Mouse (Mus musculus) mouse trophoblast stem cell (cell line): Measurements from ENCODE around the gene Nol4l.
"Not testable (repeated sequence)": the region's sequence is repeated elsewhere in the genome, so short reads cannot be mapped to it uniquely, and the experiment has no call there.

Experiments used
- in situ Hi-C, 2 experiments: fragments of 300-500 bp; cut with MseI, MboI; formaldehyde crosslinking; loops; 2 replicates in 1 of 2; 3 replicates in 1 of 2; pipeline ENCODE4 v1.15.1; 2025

Gene Nol4l

DNA sequence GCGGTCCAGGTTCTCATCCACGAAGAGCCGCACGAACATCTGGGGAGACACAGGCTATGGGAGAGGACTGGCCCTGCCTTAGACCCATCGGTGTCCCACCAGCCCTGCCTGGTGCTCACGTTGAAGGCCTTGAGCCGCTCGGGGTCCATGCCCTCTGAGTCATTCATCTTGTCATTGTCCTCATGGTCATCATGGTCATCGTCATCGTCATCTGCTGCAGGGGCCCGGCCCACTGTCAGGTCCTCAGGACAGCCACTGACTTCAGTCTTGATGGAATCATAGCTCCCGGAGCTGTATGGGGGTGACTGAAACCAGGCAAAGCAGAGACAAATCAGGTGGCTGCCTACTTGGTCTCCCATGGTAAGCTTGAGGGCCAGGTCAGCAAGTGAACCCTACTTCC lies 111.9 kb downstream of the Nol4l start:
- in situ Hi-C loops, result no loop called here

DNA sequence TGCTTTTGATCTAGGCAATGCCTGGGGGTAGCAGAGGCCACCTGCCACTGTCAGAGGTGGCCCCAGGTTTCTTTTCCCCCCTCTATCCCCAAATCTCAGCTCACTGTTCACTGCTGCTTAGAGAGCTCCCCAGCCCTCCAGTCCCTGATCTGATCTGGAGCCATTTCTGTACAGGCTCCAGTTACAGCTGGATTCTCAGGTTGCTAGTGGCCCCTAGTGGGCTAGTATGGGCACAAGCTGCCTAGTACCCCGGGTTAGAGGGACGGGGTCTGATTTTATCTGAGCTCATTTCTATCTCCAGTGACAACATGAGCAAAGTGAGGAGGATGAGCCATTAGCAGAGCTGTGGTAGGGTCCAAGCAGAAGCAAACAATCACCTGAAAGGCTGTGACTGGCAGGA lies 115.2 kb downstream of the Nol4l start:
- in situ Hi-C loops, result no loop called here

DNA sequence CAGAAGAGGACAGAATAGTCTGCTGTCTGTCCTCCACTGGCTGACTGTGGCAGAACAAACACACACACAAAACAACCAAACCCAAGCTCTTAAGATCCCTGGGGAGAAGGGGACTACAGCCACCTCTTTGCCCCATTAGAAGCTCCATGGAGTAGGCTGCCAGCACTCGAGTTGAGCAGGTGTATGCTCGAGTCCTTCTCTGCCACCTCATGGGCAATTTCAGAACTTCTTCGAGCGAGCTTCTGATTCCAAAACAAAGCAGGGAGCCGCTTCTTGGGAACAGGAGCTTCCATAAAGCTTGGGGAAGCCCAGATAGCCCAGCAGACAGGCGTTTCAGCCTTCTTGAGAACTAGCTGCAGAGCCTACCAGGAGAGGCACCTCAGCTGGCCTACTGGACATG lies 117.2 kb downstream of the Nol4l start:
- in situ Hi-C loops, result no loop called here

DNA sequence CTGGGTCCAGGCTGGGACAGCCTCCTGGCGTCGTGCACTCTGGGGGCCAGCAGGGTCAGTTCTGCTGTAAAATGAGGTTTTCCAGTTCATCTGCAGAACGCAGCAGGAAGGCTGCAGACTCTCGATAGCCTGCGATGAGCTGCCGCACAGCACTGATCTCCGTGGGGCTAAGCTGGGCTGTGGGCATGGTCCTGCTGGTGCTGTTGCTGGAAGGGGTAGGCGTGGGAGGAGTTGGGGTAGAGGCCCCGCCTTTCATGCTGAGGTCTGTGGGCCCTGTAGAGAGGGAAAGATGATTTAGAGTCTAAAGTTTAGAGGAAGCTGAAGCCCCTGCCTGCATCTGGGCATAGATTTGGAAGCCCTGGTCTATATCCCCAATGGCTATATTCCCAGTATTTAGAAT lies 118.2 kb downstream of the Nol4l start:
- in situ Hi-C loops, result no loop called here

DNA sequence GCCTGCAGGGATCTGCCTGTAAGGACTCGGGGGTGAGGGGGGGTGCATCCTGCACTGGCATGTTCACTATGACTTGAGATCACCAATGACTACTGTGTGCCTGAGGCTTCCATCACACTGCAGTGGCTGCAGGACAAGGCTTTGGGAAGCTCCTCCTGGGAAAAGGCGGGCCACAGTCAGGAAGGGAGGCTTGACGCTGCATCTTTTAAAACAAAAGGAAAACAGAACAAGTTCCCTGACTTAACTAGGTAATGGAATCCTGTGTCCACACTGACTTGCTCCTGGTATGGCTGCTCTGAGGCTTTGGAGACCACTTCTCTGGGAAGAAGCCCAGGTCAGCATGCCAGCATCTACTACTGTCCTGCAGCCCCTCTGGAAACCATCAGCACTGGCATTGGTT lies 120.8 kb downstream of the Nol4l start:
- in situ Hi-C loops, result no loop called here

DNA sequence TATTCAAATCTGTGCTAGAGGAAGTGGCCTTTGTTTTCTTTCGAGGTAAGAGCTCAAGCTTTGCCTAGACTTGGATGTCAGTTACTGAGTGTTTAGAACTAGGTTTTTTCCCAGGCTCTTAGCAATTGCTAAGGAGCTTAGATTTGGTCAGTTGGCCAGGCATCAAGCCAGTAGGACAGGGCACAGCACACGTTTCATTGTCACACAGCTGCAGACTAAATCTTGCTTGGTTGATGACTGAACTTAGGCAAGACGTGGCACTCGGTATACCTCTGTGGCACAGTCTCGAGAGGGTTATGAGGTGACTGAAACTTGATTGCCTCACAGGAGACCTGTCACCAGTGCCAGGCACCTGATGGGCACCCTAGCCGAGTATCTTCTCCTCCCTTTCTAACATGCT lies 122.9 kb downstream of the Nol4l start:
- in situ Hi-C loops, result no loop called here

DNA sequence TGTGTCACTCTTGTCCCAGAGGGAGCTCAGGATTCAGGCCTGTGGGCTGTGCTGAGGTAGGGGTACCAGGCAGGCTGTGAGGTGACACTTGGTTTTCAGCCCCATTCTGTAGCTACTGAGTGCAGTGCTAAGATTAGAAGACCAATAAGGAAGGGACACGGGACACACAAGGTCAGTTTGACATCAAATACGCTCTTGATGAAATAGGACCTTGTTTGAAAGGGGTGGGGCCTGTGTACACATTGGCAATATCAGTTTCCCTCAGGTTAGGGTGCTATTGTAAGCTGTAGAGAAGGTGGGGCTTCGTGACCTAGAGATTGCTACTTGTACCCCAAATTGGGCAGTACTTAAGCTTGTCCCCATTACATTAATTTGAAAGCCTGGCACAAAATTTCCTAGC lies 124.9 kb downstream of the Nol4l start:
- in situ Hi-C loops, result no loop called here

GRCm38 (mm10) chr2:153404062-153404461 lies 125.7 kb downstream of the Nol4l start:
- in situ Hi-C loops, result no loop called here

DNA sequence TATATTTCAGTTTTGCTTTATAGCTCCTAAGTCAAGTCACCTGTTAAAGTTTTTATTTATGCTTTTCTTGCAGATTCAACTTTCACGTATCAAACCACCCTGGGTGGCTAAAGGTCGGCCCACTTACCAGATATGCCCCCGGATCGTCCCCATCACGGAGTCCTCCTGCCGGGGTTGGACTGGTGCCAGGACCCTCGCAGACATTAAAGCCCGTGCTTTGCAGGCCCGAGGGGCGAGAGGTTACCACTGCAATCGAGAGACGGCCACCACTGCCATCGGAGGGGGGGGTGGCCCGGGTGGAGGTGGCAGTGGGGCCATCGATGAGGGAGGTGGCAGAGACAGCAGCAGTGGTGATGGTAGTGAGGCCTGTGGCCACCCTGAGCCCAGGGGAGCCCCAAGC lies 130.6 kb downstream of the Nol4l start:
- in situ Hi-C loops, result no loop called here

DNA sequence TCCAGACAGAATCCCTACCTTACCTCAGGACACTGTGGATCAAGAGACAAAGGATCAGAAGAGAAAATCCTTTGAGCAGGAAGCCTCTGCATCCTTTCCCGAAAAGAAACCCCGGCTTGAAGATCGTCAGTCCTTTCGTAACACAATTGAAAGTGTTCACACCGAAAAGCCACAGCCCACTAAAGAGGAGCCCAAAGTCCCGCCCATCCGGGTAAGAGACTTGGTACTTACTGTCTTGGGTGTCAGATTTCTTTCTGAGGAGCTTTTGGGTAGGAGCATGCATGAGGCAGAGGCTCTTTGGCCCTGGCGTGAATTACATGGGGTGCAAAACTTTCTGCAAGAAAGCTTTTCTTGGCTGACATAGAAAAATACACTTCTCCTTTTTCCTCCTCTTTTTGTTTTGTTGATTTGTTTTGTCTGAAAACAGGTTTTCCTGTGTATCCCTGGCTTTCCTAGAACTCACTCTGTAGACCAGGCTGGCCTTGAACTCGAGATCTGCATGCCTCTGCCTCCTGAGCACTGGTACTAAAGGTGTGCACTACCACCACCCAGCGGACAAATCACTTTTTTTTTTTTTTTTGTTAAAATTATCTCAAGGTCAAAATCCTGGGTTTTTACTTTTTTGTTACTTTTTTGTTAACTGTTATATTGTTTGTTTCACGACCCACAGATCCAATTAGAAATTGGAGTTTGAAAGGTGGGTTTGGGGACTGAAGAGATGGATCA lies 131.8 kb downstream of the Nol4l start:
- in situ Hi-C loops, result no loop called here

- in situ Hi-C loops, result no loop called here
Measured at GRCm38 (mm10) chr2:153393045-153393444, 136.7 kb downstream of the Nol4l start.

DNA sequence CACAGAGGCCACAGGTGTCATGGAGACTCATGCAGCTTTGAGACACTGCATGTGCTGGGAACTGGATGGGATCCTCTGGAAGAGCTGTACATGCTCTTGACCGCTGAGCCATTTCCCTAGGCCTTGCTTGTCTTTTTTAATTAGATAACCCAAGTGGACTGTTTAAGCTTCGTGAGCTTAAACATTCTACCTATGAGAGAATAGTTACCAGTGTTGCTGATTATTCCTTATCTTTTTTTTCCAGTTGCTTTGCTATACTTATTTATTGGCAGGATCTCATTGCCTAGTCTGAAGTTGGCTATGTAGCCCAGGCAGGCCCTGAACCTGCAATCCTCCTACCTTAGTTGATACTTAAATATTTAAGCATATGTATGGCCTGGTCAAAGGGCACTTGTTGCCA lies 139.9 kb downstream of the Nol4l start:
- in situ Hi-C loops, result no loop called here

DNA sequence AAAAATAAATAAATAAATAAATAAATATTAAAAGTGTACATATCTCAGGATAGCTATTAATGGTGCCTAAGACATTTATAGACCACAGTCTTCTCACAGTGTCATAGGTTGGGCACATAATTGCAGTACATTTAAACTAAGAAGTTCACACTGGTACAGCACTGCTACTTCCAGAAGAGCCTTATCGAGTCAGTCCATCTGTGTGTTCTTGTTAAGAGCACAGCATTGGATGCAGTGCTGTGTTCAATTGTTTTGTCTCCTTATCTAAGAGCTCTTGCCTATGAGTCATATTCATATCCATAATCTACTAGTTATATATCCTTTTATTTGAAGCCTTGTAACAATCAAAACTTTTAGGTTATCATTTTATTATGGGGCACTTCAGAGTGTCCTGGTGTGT lies 149.3 kb downstream of the Nol4l start:
- in situ Hi-C loops, result no loop called here

DNA sequence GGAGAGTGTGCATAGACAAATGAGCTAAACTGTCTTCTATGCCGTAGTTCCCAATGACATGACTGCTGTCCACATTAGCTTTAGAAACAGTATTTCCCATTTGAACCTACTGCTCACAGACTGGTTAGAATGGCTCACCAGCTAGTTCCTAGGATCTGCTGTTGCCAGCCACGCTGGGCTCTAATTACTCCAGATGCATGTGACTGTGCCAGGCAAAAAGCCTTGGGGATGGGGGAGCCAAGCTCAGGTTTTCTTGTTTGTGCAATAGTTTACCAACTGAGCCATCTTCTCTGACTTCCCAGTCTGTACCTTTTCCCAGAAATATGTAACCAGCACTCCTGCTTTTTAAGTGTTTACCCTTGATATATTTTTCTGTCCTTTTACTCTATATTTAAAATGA lies 154.4 kb downstream of the Nol4l start:
- in situ Hi-C loops, result no loop called here

DNA sequence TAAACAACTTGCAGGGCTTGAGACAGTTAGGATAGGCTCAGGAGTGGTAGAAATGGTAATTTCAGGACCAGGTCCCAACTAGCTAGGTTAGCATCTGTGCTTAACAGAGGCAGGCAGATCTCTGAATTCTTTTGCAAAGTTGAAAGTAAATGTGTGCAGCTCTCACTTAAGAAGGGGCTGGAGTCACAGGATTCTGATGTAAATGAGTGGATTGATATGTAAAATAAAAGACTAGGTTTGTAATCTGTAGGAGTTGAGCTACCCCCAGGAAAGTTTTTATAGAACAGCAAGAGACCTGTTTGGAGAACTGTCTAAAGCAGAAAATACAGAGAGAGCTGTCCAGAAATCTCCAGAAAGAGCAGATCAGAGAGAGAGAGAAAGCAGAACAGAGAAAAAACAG lies 158.9 kb downstream of the Nol4l start:
- in situ Hi-C loops, result no loop called here

DNA sequence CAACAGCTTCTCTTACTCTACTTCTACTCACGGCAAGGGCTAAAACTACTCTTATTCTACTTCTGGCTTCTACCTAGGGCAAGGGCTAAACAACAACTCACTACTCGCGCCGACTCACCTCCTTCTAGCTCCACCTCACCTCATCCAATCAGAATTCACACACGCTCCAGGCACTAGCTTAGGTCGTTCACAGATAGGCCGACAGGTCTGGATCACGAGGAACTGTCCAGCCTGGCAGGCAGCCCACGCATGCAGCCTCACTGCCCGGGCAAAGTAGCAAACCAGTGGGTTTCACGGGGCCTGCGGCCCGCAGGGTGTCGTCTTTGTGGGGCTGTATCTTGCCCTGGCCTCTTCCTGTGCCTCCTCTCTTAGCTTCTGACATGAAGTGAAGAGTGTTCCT lies 165.2 kb downstream of the Nol4l start:
- in situ Hi-C loops, result not testable (repeated sequence)

DNA sequence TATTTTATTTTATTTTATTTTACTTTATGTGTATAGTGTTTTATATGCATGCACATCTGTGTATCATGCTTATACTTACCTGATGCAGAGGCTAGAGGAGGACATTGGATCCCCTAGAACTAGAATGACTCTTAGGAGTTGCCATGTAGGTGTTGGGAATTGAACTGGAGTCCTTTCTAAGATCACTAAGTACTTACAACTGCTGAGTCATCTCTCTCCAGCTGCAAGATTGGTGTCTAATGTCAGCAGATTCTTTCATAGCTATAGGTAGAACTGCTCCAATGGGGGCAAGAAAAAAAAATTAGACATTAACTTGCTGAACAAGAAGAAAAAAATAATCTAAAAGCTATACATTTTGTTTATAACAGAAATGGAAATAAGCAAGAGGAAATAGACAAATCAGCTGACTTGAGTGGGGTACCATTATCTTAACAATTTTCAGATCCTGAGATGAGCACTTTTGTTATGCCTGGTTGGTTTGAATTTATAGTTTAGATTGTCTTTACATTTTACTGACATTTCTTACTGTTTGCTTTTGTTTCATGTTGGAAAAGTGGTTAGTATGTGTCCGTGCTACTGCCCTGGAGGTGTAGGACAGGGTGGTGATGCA lies 168.6 kb downstream of the Nol4l start:
- in situ Hi-C loops, result no loop called here
